Mouse (Mus musculus) hindbrain, embryonic 11.5 days (tissue): ENCODE measurements around the gene Abhd14a. TPM values are rescaled to one million over a fixed set of nuclear protein-coding genes. Genes with fewer than 3 reads are reported as not detected.
"Not testable (repeated sequence)": the region's sequence is repeated elsewhere in the genome, so short reads cannot be mapped to it uniquely, and the experiment has no call there.

Experiments used
- ATAC-seq: fragments of 200-750 bp; cut with Nextera tagmentation; 2 replicates; pipeline ENCODE4 v1.8.0; 2017; ENCODE audit warnings: mild to moderate bottlenecking, moderate TSS enrichment, moderate library complexity; ENCODE audit not compliant: low FRiP score
- DNase-seq: peaks from one replicate; pipeline ENCODE4 v3.0.0-alpha.2; 2015; ENCODE audit warnings: low spot score
- H3K27ac ChIP-seq: fragments of 300-500 bp; sonication (generic); 2 replicates; pipeline ENCODE4 v1.5.1; 2014; ENCODE audit warnings: mild to moderate bottlenecking, low read depth, low read length
- H3K27me3 ChIP-seq: fragments of 300-500 bp; sonication (generic); 2 replicates; pipeline ENCODE4 v1.6.1; 2014; ENCODE audit warnings: mild to moderate bottlenecking, low read length, moderate library complexity, mixed read lengths; ENCODE audit not compliant: control insufficient read depth, insufficient read depth
- H3K36me3 ChIP-seq: fragments of 300-500 bp; sonication (generic); 2 replicates; pipeline ENCODE4 v1.6.1; 2014; ENCODE audit warnings: mild to moderate bottlenecking, low read length, moderate library complexity, mixed read lengths; ENCODE audit not compliant: control insufficient read depth, insufficient read depth
- H3K4me1 ChIP-seq: fragments of 300-500 bp; sonication (generic); replicated peaks from 2 replicates; pipeline ENCODE4 v1.6.1; 2014; ENCODE audit warnings: low read length, mixed read lengths; ENCODE audit not compliant: control insufficient read depth, insufficient read depth
- H3K4me2 ChIP-seq: fragments of 300-500 bp; sonication (generic); replicated peaks from 2 replicates; pipeline ENCODE4 v1.6.1; 2014; ENCODE audit warnings: mild to moderate bottlenecking, low read depth, low read length
- H3K4me3 ChIP-seq: fragments of 300-500 bp; sonication (generic); 2 replicates; pipeline ENCODE4 v1.5.1; 2014; ENCODE audit warnings: low read depth, low read length
- H3K9ac ChIP-seq: fragments of 300-500 bp; sonication (generic); 2 replicates; pipeline ENCODE4 v1.6.1; 2014; ENCODE audit warnings: low read depth, low read length
- H3K9me3 ChIP-seq: fragments of 300-500 bp; sonication (generic); 2 replicates; pipeline ENCODE4 v1.6.1; 2016; ENCODE audit warnings: low read length; ENCODE audit not compliant: control insufficient read depth
- WGBS: fragments of 180-500 bp; shearing (Covaris S2); extraction: QIAGEN DNeasy Blood & Tissue Kit; methylation state at CpG from one replicate; pipeline ENCODE4 v1.1.7; 2014; 5-methylcytosine and 5-hydroxymethylcytosine counted together
- polyA plus RNA-seq: library from polyadenylated mRNA; unstranded; fragments of >200 nt; fragmentation: Nextera tagmentation; extraction: Ambion mirVana; gene quantifications from 2 replicates; pipeline ENCODE4 v1.2.1, GENCODE M21; 2014

Abhd14a gene
- polyA plus RNA-seq = 31.2 and 34.7 TPM in 2 replicates

- WGBS = under 1% methylated on average over 24 of the region's 24 CpGs
- peaks cover 8% of the 10 kb centered on the region for H3K4me1 ChIP-seq
- H3K9ac ChIP-seq = peak within 1 kb of the TSS; percentile 60
- DNase-seq (peak; percentile 92), ATAC-seq (peak; percentile 75)
- no peaks in the 10 kb centered on the region for H3K9me3 ChIP-seq
- peak within 1 kb of the TSS; percentile 58 for H3K4me2 ChIP-seq
- peak within 1 kb of the TSS; percentile 36 for H3K4me3 ChIP-seq
- H3K27ac ChIP-seq = peak within 1 kb of the TSS; percentile 54; the same call in 1 of the 2 replicates
- no peaks in the 10 kb centered on the region for H3K27me3 ChIP-seq
- no peaks in the 10 kb centered on the region for H3K36me3 ChIP-seq
These were observed at the start of gene Abhd14a, which contains the start of gene Abhd14b for GRCm38 (mm10) chr9:106447348-106447747. Gene Abhd14a (minus strand): TSS chr9:106447678. Gene Abhd14b (plus strand): TSS chr9:106447459.

GRCm38 (mm10) chr9:106487602-106488001, 40.1 kb upstream of the Abhd14a start:
- H3K27ac ChIP-seq, DNase-seq, H3K9me3 ChIP-seq, ATAC-seq, H3K9ac ChIP-seq, H3K4me2 ChIP-seq, H3K36me3 ChIP-seq, H3K27me3 ChIP-seq, H3K4me1 ChIP-seq, H3K4me3 ChIP-seq: not testable (repeated sequence)
- WGBS = 89% methylated on average over 6 of the region's 6 CpGs

DNA sequence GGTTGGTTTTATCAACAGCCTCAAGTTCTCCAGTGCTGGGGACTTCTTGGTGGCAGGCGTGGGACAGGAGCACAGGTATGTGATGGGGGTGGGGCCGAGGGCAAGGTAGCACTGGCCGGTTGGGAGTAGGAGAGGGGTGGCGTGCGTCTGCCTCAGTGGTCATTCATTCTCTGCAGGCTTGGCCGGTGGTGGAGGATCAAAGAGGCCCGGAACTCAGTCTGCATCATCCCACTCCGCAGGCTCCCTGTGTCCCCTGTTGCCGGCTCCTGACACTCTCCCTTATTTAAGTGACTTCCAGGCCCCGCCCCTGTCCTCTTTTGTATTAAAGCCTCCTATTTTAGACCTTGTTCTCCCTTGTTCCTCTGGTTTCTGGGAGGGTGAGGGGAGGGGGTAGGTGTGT, 37.6 kb upstream of the Abhd14a start:
- no peak overlapping the region for H3K9ac ChIP-seq
- DNase-seq (no peak), ATAC-seq (no peak)
- no peaks in the 10 kb centered on the region for H3K27me3 ChIP-seq
- no peak overlapping the region for H3K4me3 ChIP-seq
- 87% methylated on average over 10 of the region's 10 CpGs for WGBS
- 0 out of 2 replicates have a peak, but pooled peaks cover 2% of the 10 kb centered on the region for H3K36me3 ChIP-seq
- H3K27ac ChIP-seq = no peak overlapping the region
- no peak overlapping the region for H3K4me2 ChIP-seq
- H3K4me1 ChIP-seq = no peaks in the 10 kb centered on the region
- no peaks in the 10 kb centered on the region for H3K9me3 ChIP-seq

DNA sequence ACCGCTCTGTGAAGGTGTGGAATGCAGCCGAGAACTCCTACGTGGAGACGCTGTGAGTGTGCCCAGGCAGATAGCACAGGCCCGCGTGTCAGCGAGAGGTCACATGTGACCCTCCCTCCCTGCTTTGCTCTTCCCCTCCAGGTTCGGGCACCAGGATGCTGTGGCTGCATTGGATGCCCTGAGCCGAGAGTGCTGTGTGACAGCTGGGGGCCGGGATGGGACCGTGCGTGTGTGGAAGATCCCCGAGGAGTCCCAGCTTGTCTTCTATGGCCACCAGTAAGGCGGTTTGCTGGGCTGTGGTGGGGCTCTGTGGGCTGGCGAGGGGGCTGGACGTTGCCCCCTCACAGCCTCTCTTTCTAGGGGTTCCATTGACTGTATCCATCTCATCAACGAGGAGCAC, 36.1 kb upstream of the Abhd14a start:
- no peaks in the 10 kb centered on the region for H3K27me3 ChIP-seq
- ATAC-seq (no peak), DNase-seq (no peak)
- H3K4me1 ChIP-seq = no peaks in the 10 kb centered on the region
- H3K36me3 ChIP-seq = 0 out of 2 replicates have a peak, but pooled peaks cover 2% of the 10 kb centered on the region
- 89% methylated on average over 17 of the region's 17 CpGs for WGBS
- no peak overlapping the region for H3K27ac ChIP-seq
- no peak overlapping the region for H3K4me2 ChIP-seq
- no peak overlapping the region for H3K9ac ChIP-seq
- H3K9me3 ChIP-seq = no peaks in the 10 kb centered on the region
- no peak overlapping the region for H3K4me3 ChIP-seq

DNA sequence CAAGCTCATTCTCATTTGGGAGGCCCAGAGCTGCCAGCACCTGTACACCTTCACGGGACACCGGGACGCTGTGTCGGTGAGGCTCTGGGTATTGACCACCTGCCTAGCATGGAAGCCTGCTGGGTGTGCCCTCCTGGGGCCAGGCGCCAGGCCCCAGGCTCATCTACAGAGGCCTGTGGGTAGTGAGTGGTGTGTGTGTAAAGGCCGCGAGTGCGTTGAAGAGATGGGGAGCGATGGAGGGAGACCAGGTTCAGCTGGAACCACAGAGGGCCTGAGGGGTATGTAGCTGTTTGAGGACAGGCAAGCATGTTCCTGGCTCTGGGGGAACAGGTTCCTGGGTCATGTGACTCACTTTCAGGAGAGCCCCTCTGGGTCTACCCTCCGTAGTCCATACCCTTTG, 35.7 kb upstream of the Abhd14a start:
- no peak for DNase-seq
- Histone ChIP-seq H3K36me3 (0 out of 2 replicates have a peak, but pooled peaks cover 2% of the 10 kb centered on the region), H3K9me3 (no peaks in the 10 kb centered on the region), H3K4me1 (0 out of 2 replicates have a peak, but pooled peaks cover under 1% of the 10 kb centered on the region), H3K27me3 (no peaks in the 10 kb centered on the region), H3K4me3 (no peak overlapping the region), H3K4me2 (no peak overlapping the region), H3K27ac (no peak overlapping the region), H3K9ac (no peak overlapping the region)
- WGBS = 97% methylated on average over 10 of the region's 10 CpGs
- ATAC-seq = no peak

- ATAC-seq (no peak), DNase-seq (no peak)
- Histone ChIP-seq H3K4me1 (peaks cover 5% of the 10 kb centered on the region; the same call in 1 of the 2 replicates), H3K9me3 (no peaks in the 10 kb centered on the region), H3K27me3 (no peaks in the 10 kb centered on the region), H3K4me2 (no peak overlapping the region), H3K4me3 (no peak overlapping the region), H3K27ac (no peak overlapping the region), H3K9ac (no peak overlapping the region), H3K36me3 (0 out of 2 replicates have a peak, but pooled peaks cover 2% of the 10 kb centered on the region)
- WGBS = 90% methylated on average over 16 of the region's 17 CpGs
These were observed 35.2 kb upstream of the Abhd14a start for GRCm38 (mm10) chr9:106482578-106483115.

DNA sequence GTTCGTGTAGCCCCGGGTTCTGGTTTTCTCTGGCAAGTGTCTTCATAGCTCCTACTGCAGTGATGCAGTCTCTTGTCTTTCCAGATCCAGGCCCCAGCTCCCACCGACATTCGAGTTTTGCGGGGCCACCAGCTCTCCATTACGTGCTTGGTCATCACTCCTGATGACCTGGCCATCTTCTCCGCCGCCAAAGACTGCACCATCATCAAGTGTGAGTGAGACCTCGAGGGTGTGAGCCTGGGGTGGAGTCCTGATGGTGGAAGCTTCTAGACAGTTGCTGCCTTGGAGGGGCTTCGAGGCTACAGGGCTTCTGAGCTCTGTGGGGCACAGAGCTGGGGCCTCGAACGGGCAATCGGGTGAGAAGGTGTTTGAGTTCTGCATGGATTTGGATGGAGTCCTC, 34.2 kb upstream of the Abhd14a start:
- H3K4me2 ChIP-seq = no peak overlapping the region
- ATAC-seq = no peak
- H3K9me3 ChIP-seq = no peaks in the 10 kb centered on the region
- DNase-seq = no peak
- H3K4me1 ChIP-seq = peaks cover 5% of the 10 kb centered on the region; the same call in 1 of the 2 replicates
- H3K27ac ChIP-seq = no peak overlapping the region
- no peak overlapping the region for H3K4me3 ChIP-seq
- H3K27me3 ChIP-seq = no peaks in the 10 kb centered on the region
- no peak overlapping the region for H3K9ac ChIP-seq
- H3K36me3 ChIP-seq = 0 out of 2 replicates have a peak, but pooled peaks cover 2% of the 10 kb centered on the region
- 93% methylated on average over 13 of the region's 13 CpGs for WGBS

DNA sequence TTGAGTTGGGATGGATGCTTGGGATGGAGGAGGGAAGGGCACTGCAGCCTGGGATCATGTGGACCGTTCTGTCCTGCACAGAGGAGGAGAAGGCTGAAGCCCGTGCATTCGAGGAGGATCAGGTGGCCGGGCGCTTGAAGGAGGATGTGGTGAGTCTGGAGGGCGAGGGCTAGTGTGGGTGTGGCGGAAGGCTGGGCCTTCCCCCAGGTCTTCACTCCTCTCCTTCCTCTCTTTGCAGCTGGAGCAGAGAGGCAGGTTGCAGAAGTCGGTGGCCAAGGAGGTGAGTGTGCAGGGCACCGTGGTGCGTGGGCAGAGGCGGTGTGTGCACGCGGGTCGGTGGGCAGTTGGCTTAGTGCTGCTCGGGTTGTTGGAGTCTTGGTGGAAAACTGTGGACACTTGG, 33.6 kb upstream of the Abhd14a start:
- H3K27ac ChIP-seq = no peak overlapping the region
- peaks cover 5% of the 10 kb centered on the region; the same call in 1 of the 2 replicates for H3K4me1 ChIP-seq
- H3K9me3 ChIP-seq = no peaks in the 10 kb centered on the region
- no peak for ATAC-seq
- H3K4me3 ChIP-seq = no peak overlapping the region
- WGBS = 96% methylated on average over 14 of the region's 15 CpGs
- no peak for DNase-seq
- H3K36me3 ChIP-seq = 0 out of 2 replicates have a peak, but pooled peaks cover 2% of the 10 kb centered on the region
- H3K27me3 ChIP-seq = no peaks in the 10 kb centered on the region
- H3K4me2 ChIP-seq = no peak overlapping the region
- H3K9ac ChIP-seq = no peak overlapping the region

DNA sequence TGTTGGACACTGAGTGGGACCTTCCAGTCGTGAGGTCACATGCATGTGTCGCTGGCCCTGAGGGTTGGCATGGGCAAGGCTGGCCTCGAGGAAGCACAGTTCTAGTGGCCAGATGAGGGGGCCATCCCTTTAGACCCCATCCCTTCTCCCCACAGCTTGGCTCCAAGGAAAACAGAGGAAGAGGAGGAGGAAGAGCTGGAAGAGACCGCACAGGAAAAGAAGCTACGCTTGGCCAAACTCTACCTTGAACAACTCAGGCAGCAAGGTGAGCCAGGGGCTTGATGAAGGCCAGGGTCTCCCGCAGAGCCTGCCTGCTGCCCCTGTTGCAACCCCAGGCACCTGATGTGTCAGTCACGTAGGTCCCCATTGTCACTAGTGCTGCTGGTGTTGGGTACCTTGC, 33.1 kb upstream of the Abhd14a start:
- WGBS = 94% methylated on average over 7 of the region's 7 CpGs
- no peak overlapping the region for H3K9ac ChIP-seq
- no peak overlapping the region for H3K4me2 ChIP-seq
- peaks cover 5% of the 10 kb centered on the region; the same call in 1 of the 2 replicates for H3K4me1 ChIP-seq
- DNase-seq (no peak), ATAC-seq (no peak)
- H3K9me3 ChIP-seq = no peaks in the 10 kb centered on the region
- H3K4me3 ChIP-seq = no peak overlapping the region
- no peaks in the 10 kb centered on the region for H3K27me3 ChIP-seq
- H3K27ac ChIP-seq = no peak overlapping the region
- H3K36me3 ChIP-seq = 0 out of 2 replicates have a peak, but pooled peaks cover 2% of the 10 kb centered on the region
